Mouse (Mus musculus): ENCODE results near the gene Endov. TPM values are rescaled to one million over a fixed set of nuclear protein-coding genes. Genes with fewer than 3 reads are reported as not detected.

Gene Endov
- total RNA-seq, 2 experiments from 2014 or later, result 32.2 to 35.1 TPM

- peak; percentile 53 to 64 for DNase-seq (ENCODE audit: low spot score in 2 of 2)
Measured at GRCm38 (mm10) chr11:119516677-119517361, 25.7 kb downstream of the Endov start.

- no peak for DNase-seq (ENCODE audit: low spot score in 2 of 2)
Measured at GRCm38 (mm10) chr11:119519387-119519786, 28.2 kb downstream of the Endov start.

GRCm38 (mm10) chr11:119520005-119520712 lies 29.0 kb downstream of the Endov start:
- DNase-seq (ENCODE audit: low spot score in 2 of 2), result peak in 1 of 2 experiments; percentile 62

GRCm38 (mm10) chr11:119520713-119521063 lies 29.5 kb downstream of the Endov start:
- no peak for DNase-seq (ENCODE audit: low spot score in 2 of 2)

- no peak for DNase-seq (ENCODE audit: low spot score in 2 of 2)
Measured at GRCm38 (mm10) chr11:119521920-119522710, 31.0 kb downstream of the Endov start.

GRCm38 (mm10) chr11:119522779-119523178 lies 31.6 kb downstream of the Endov start:
- DNase-seq (ENCODE audit: low spot score in 2 of 2), result no peak

- DNase-seq (ENCODE audit: low spot score in 2 of 2), result no peak
Measured at GRCm38 (mm10) chr11:119523392-119523791, 32.2 kb downstream of the Endov start.

GRCm38 (mm10) chr11:119524545-119524949 lies 33.4 kb downstream of the Endov start:
- peak; percentile 75 to 79 for DNase-seq (ENCODE audit: low spot score in 2 of 2)

- no peak for DNase-seq (ENCODE audit: low spot score in 2 of 2)
Measured at GRCm38 (mm10) chr11:119526068-119526966, 35.2 kb downstream of the Endov start.

GRCm38 (mm10) chr11:119528930-119529329 lies 37.8 kb downstream of the Endov start:
- DNase-seq (ENCODE audit: low spot score in 2 of 2), result no peak

- no peak for DNase-seq (ENCODE audit: low spot score in 2 of 2)
Measured at GRCm38 (mm10) chr11:119532460-119532859, 41.3 kb downstream of the Endov start.

GRCm38 (mm10) chr11:119533745-119534144 lies 42.6 kb downstream of the Endov start:
- DNase-seq (ENCODE audit: low spot score in 2 of 2), result no peak

- DNase-seq (ENCODE audit: low spot score in 2 of 2), result no peak
Measured at GRCm38 (mm10) chr11:119539944-119540343, 48.8 kb downstream of the Endov start.

- no peak for DNase-seq (ENCODE audit: low spot score in 2 of 2)
Measured at GRCm38 (mm10) chr11:119540560-119540959, 49.4 kb downstream of the Endov start.

GRCm38 (mm10) chr11:119541082-119541481 lies 49.9 kb downstream of the Endov start:
- no peak for DNase-seq (ENCODE audit: low spot score in 2 of 2)

- DNase-seq (ENCODE audit: low spot score in 2 of 2), result no peak
Measured at GRCm38 (mm10) chr11:119542371-119542770, 51.2 kb downstream of the Endov start.

GRCm38 (mm10) chr11:119542886-119543285 lies 51.7 kb downstream of the Endov start:
- DNase-seq (ENCODE audit: low spot score in 2 of 2), result no peak

GRCm38 (mm10) chr11:119543816-119544517 lies 52.8 kb downstream of the Endov start:
- no peak for DNase-seq (ENCODE audit: low spot score in 2 of 2)

GRCm38 (mm10) chr11:119544518-119545105 lies 53.5 kb downstream of the Endov start:
- DNase-seq (ENCODE audit: low spot score in 2 of 2), result no peak

- no peak for DNase-seq (ENCODE audit: low spot score in 2 of 2)
Measured at GRCm38 (mm10) chr11:119545281-119545680, 54.1 kb downstream of the Endov start.
